Mouse (Mus musculus) midbrain, embryonic 10.5 days (tissue): ENCODE measurements around the gene Slc12a3. TPM values are rescaled to one million over a fixed set of nuclear protein-coding genes. Genes with fewer than 3 reads are reported as not detected.

Experiments used
- DNase-seq: peaks from one replicate; pipeline ENCODE4 v3.0.0-alpha.2; 2017; ENCODE audit warnings: low spot score
- H3K27ac ChIP-seq: fragments of 300-500 bp; sonication (generic); replicated peaks from 2 replicates; pipeline ENCODE4 v1.5.1; 2016; ENCODE audit warnings: mild to moderate bottlenecking
- H3K27me3 ChIP-seq: fragments of 300-500 bp; sonication (generic); 2 replicates; pipeline ENCODE4 v1.6.1; 2016; ENCODE audit warnings: low read depth, mild to moderate bottlenecking; ENCODE audit not compliant: poor library complexity, severe bottlenecking
- H3K36me3 ChIP-seq: fragments of 300-500 bp; sonication (generic); 2 replicates; pipeline ENCODE4 v1.6.1; 2016; ENCODE audit warnings: mild to moderate bottlenecking, moderate library complexity
- H3K4me1 ChIP-seq: fragments of 300-500 bp; sonication (generic); 2 replicates; pipeline ENCODE4 v1.6.1; 2016
- H3K4me3 ChIP-seq: fragments of 300-500 bp; sonication (generic); 2 replicates; pipeline ENCODE4 v1.5.1; 2016; ENCODE audit warnings: mild to moderate bottlenecking, moderate library complexity
- H3K9me3 ChIP-seq: fragments of 300-500 bp; sonication (generic); replicated peaks from 2 replicates; pipeline ENCODE4 v1.6.1; 2016; ENCODE audit warnings: mild to moderate bottlenecking
- WGBS: fragments of 180-500 bp; shearing (Covaris S2); methylation state at CpG from one replicate; pipeline ENCODE4 v1.1.7; 2016; 5-methylcytosine and 5-hydroxymethylcytosine counted together
- polyA plus RNA-seq: library from polyadenylated mRNA; unstranded; fragments of >200 nt; fragmentation: Nextera tagmentation; extraction: Ambion mirVana; gene quantifications from 2 replicates; pipeline ENCODE4 v1.2.1, GENCODE M21; 2016

Slc12a3 gene
- polyA plus RNA-seq, 1 experiment from 2014 or later = not detected

GRCm38 (mm10) chr8:94379686-94380085, 50.7 kb downstream of the Slc12a3 start:
- no peak overlapping the region for H3K27ac ChIP-seq
- WGBS = 93% methylated on average over 9 of the region's 9 CpGs
- H3K27me3 ChIP-seq = no peaks in the 10 kb centered on the region

GRCm38 (mm10) chr8:94384166-94384565, 55.2 kb downstream of the Slc12a3 start:
- WGBS = 91% methylated on average over 7 of the region's 7 CpGs
- H3K9me3 ChIP-seq = no peaks in the 10 kb centered on the region
- H3K4me1 ChIP-seq = peaks cover 28% of the 10 kb centered on the region
- H3K27me3 ChIP-seq = no peaks in the 10 kb centered on the region
- H3K36me3 ChIP-seq = peaks cover under 1% of the 10 kb centered on the region; the same call in 1 of the 2 replicates
- DNase-seq = no peak
- H3K27ac ChIP-seq = no peak overlapping the region
- no peak overlapping the region for H3K4me3 ChIP-seq

More at GRCm38 (mm10) chr8:94379686-94380085, 50.7 kb downstream of the Slc12a3 start:
- Histone ChIP-seq H3K36me3 (no peaks in the 10 kb centered on the region), H3K4me3 (no peak overlapping the region), H3K4me1 (0 out of 2 replicates have a peak, but pooled peaks cover 3% of the 10 kb centered on the region), H3K9me3 (no peaks in the 10 kb centered on the region)
- no peak for DNase-seq

GRCm38 (mm10) chr8:94385506-94386213, 56.7 kb downstream of the Slc12a3 start:
- no peak for DNase-seq
- H3K4me1 ChIP-seq = peaks cover 28% of the 10 kb centered on the region
- no peaks in the 10 kb centered on the region for H3K27me3 ChIP-seq
- H3K27ac ChIP-seq = peak overlapping the region; percentile 98
- H3K4me3 ChIP-seq = peak overlapping the region; percentile 89
- H3K36me3 ChIP-seq = peaks cover 16% of the 10 kb centered on the region
- 30% methylated on average over 20 of the region's 20 CpGs for WGBS
- H3K9me3 ChIP-seq = no peaks in the 10 kb centered on the region

GRCm38 (mm10) chr8:94386214-94387026, 57.4 kb downstream of the Slc12a3 start, which contains the start of gene Herpud1:
Herpud1 (plus strand) TSS chr8:94386438.
- H3K4me1 ChIP-seq = peaks cover 28% of the 10 kb centered on the region
- DNase-seq = peak; percentile 96
- H3K9me3 ChIP-seq = no peaks in the 10 kb centered on the region
- peaks cover 23% of the 10 kb centered on the region for H3K36me3 ChIP-seq
- WGBS = under 1% methylated on average over 65 of the region's 65 CpGs
- no peaks in the 10 kb centered on the region for H3K27me3 ChIP-seq
- H3K4me3 ChIP-seq = peak within 1 kb of the TSS; percentile 89
- H3K27ac ChIP-seq = peak within 1 kb of the TSS; percentile 98

GRCm38 (mm10) chr8:94387027-94387684, 58.2 kb downstream of the Slc12a3 start:
- H3K36me3 ChIP-seq = peaks cover 31% of the 10 kb centered on the region
- under 1% methylated on average over 25 of the region's 25 CpGs for WGBS
- no peaks in the 10 kb centered on the region for H3K27me3 ChIP-seq
- peak overlapping the region; percentile 89 for H3K4me3 ChIP-seq
- H3K4me1 ChIP-seq = peaks cover 28% of the 10 kb centered on the region
- peak; percentile 79 for DNase-seq
- H3K9me3 ChIP-seq = no peaks in the 10 kb centered on the region
- H3K27ac ChIP-seq = peak overlapping the region; percentile 98

- no peak for DNase-seq
These were observed 58.8 kb downstream of the Slc12a3 start for GRCm38 (mm10) chr8:94387785-94388184.

GRCm38 (mm10) chr8:94389531-94389930, 60.5 kb downstream of the Slc12a3 start:
- H3K36me3 ChIP-seq = peaks cover 54% of the 10 kb centered on the region
- no peak overlapping the region for H3K4me3 ChIP-seq
- H3K27me3 ChIP-seq = no peaks in the 10 kb centered on the region
- H3K9me3 ChIP-seq = no peaks in the 10 kb centered on the region
- no peak for DNase-seq
- 91% methylated on average over 6 of the region's 6 CpGs for WGBS
- peaks cover 28% of the 10 kb centered on the region for H3K4me1 ChIP-seq
- H3K27ac ChIP-seq = no peak overlapping the region

More at GRCm38 (mm10) chr8:94387785-94388184, 58.8 kb downstream of the Slc12a3 start:
- Histone ChIP-seq H3K9me3 (no peaks in the 10 kb centered on the region), H3K27ac (peak overlapping the region; percentile 98), H3K27me3 (no peaks in the 10 kb centered on the region), H3K4me3 (peak overlapping the region; percentile 89), H3K4me1 (peaks cover 28% of the 10 kb centered on the region), H3K36me3 (peaks cover 37% of the 10 kb centered on the region)
- 45% methylated on average over 6 of the region's 6 CpGs for WGBS

GRCm38 (mm10) chr8:94390429-94390828, 61.4 kb downstream of the Slc12a3 start:
- no peak for DNase-seq
- Histone ChIP-seq H3K27me3 (no peaks in the 10 kb centered on the region), H3K4me3 (no peak overlapping the region), H3K36me3 (peaks cover 63% of the 10 kb centered on the region), H3K27ac (no peak overlapping the region), H3K4me1 (peaks cover 25% of the 10 kb centered on the region), H3K9me3 (no peaks in the 10 kb centered on the region)
- WGBS = 94% methylated on average over 6 of the region's 6 CpGs

- H3K36me3 ChIP-seq = peaks cover 68% of the 10 kb centered on the region
- H3K27me3 ChIP-seq = no peaks in the 10 kb centered on the region
- no peak for DNase-seq
- peaks cover 20% of the 10 kb centered on the region for H3K4me1 ChIP-seq
- WGBS = 94% methylated on average over 8 of the region's 8 CpGs
- H3K4me3 ChIP-seq = no peak overlapping the region
- no peak overlapping the region for H3K27ac ChIP-seq
- H3K9me3 ChIP-seq = no peaks in the 10 kb centered on the region
These were observed 61.9 kb downstream of the Slc12a3 start for GRCm38 (mm10) chr8:94390910-94391309.

- 78% methylated on average over 12 of the region's 12 CpGs for WGBS
- no peak overlapping the region for H3K4me3 ChIP-seq
- DNase-seq = peak; percentile 48
These were observed 63.1 kb downstream of the Slc12a3 start for GRCm38 (mm10) chr8:94392147-94392546.

GRCm38 (mm10) chr8:94392648-94393047, 63.6 kb downstream of the Slc12a3 start:
- H3K4me3 ChIP-seq = no peak overlapping the region
- no peak overlapping the region for H3K27ac ChIP-seq
- H3K9me3 ChIP-seq = no peaks in the 10 kb centered on the region
- WGBS = 85% methylated on average over 6 of the region's 6 CpGs
- H3K4me1 ChIP-seq = peaks cover 9% of the 10 kb centered on the region
- DNase-seq = no peak
- H3K27me3 ChIP-seq = no peaks in the 10 kb centered on the region
- peaks cover 82% of the 10 kb centered on the region for H3K36me3 ChIP-seq

More at GRCm38 (mm10) chr8:94392147-94392546, 63.1 kb downstream of the Slc12a3 start:
- no peaks in the 10 kb centered on the region for H3K27me3 ChIP-seq
- H3K4me1 ChIP-seq = peaks cover 14% of the 10 kb centered on the region
- no peaks in the 10 kb centered on the region for H3K9me3 ChIP-seq
- H3K36me3 ChIP-seq = peaks cover 77% of the 10 kb centered on the region
- no peak overlapping the region for H3K27ac ChIP-seq

- WGBS = 89% methylated on average over 6 of the region's 6 CpGs
- H3K36me3 ChIP-seq = peaks cover 64% of the 10 kb centered on the region
- DNase-seq = no peak
These were observed 67.0 kb downstream of the Slc12a3 start for GRCm38 (mm10) chr8:94395851-94396540.

More at GRCm38 (mm10) chr8:94395851-94396540, 67.0 kb downstream of the Slc12a3 start:
- no peak overlapping the region for H3K27ac ChIP-seq
- H3K4me1 ChIP-seq = no peaks in the 10 kb centered on the region
- no peak overlapping the region for H3K4me3 ChIP-seq
- H3K9me3 ChIP-seq = no peaks in the 10 kb centered on the region
- no peaks in the 10 kb centered on the region for H3K27me3 ChIP-seq
